Mouse (Mus musculus) forebrain, embryonic 10.5 days (tissue): ENCODE measurements at regions not wholly inside any gene's neighbourhood (a gene's known extent, or its start where the extent isn't known, plus 50 kb on each side); places are given as distances from the start of the nearest gene placed in this dataset.
A peak's percentile ranks its signal among the peaks of the same experiment; 100 is the strongest.

Experiments
- DNase-seq: peaks from one replicate; pipeline ENCODE4 v3.0.0-alpha.2; 2017; ENCODE audit warnings: low spot score; ENCODE audit errors: extremely low spot score
- H3K27ac ChIP-seq: fragments of 300-500 bp; sonication (generic); 2 replicates; pipeline ENCODE4 v1.5.1; 2016; ENCODE audit warnings: mild to moderate bottlenecking
- H3K27me3 ChIP-seq: fragments of 300-500 bp; sonication (generic); 2 replicates; pipeline ENCODE4 v1.6.1; 2016; ENCODE audit warnings: mild to moderate bottlenecking; ENCODE audit not compliant: poor library complexity, severe bottlenecking
- H3K36me3 ChIP-seq: fragments of 300-500 bp; sonication (generic); replicated peaks from 2 replicates; pipeline ENCODE4 v1.6.1; 2016; ENCODE audit warnings: mild to moderate bottlenecking, moderate library complexity
- H3K4me1 ChIP-seq: fragments of 300-500 bp; sonication (generic); 2 replicates; pipeline ENCODE4 v1.6.1; 2016
- H3K4me3 ChIP-seq: fragments of 300-500 bp; sonication (generic); 2 replicates; pipeline ENCODE4 v1.5.1; 2016; ENCODE audit warnings: mild to moderate bottlenecking, moderate library complexity
- H3K9me3 ChIP-seq: fragments of 300-500 bp; sonication (generic); 2 replicates; pipeline ENCODE4 v1.6.1; 2016; ENCODE audit warnings: mild to moderate bottlenecking, moderate library complexity
- WGBS: fragments of 180-500 bp; shearing (Covaris S2); methylation state at CpG from one replicate; pipeline ENCODE4 v1.1.7; 2016; 5-methylcytosine and 5-hydroxymethylcytosine counted together

GRCm38 (mm10) chr2:124718985-124719384 is 348.9 kb upstream of the Slc24a5 start:
- H3K36me3 ChIP-seq = no peaks in the 10 kb centered on the region
- H3K27ac ChIP-seq = 0 out of 2 replicates have a peak overlapping the region, but pooled peaks have one; percentile 1
- no peaks in the 10 kb centered on the region for H3K9me3 ChIP-seq
- H3K27me3 ChIP-seq = no peaks in the 10 kb centered on the region
- no peak overlapping the region for H3K4me3 ChIP-seq
- WGBS = 87% methylated on average over 9 of the region's 9 CpGs
- DNase-seq = no peak
- H3K4me1 ChIP-seq = no peaks in the 10 kb centered on the region

- WGBS = 84% methylated on average over 14 of the region's 14 CpGs
Measured at GRCm38 (mm10) chr2:124719820-124720478, 348.0 kb upstream of the Slc24a5 start.

GRCm38 (mm10) chr2:124720593-124721445 is 347.1 kb upstream of the Slc24a5 start:
- WGBS = 83% methylated on average over 14 of the region's 14 CpGs
- H3K27me3 ChIP-seq = no peaks in the 10 kb centered on the region

More at GRCm38 (mm10) chr2:124719820-124720478, 348.0 kb upstream of the Slc24a5 start:
- Histone ChIP-seq H3K9me3 (no peaks in the 10 kb centered on the region), H3K27me3 (no peaks in the 10 kb centered on the region), H3K4me1 (no peaks in the 10 kb centered on the region), H3K4me3 (no peak overlapping the region), H3K36me3 (no peaks in the 10 kb centered on the region), H3K27ac (0 out of 2 replicates have a peak overlapping the region, but pooled peaks have one; percentile 11)
- no peak for DNase-seq

GRCm38 (mm10) chr2:124724171-124724570 is 343.8 kb upstream of the Slc24a5 start:
- no peak overlapping the region for H3K27ac ChIP-seq
- 81% methylated on average over 4 of the region's 4 CpGs for WGBS
- DNase-seq = no peak
- H3K9me3 ChIP-seq = no peaks in the 10 kb centered on the region
- no peaks in the 10 kb centered on the region for H3K27me3 ChIP-seq
- no peaks in the 10 kb centered on the region; the same call in 1 of the 2 replicates for H3K4me1 ChIP-seq
- H3K4me3 ChIP-seq = no peak overlapping the region
- no peaks in the 10 kb centered on the region for H3K36me3 ChIP-seq

More at GRCm38 (mm10) chr2:124720593-124721445, 347.1 kb upstream of the Slc24a5 start:
- Histone ChIP-seq H3K4me1 (no peaks in the 10 kb centered on the region; the same call in 1 of the 2 replicates), H3K36me3 (no peaks in the 10 kb centered on the region), H3K4me3 (no peak overlapping the region), H3K27ac (no peak overlapping the region), H3K9me3 (no peaks in the 10 kb centered on the region)
- no peak for DNase-seq

- Histone ChIP-seq H3K27me3 (no peaks in the 10 kb centered on the region), H3K27ac (no peak overlapping the region), H3K4me1 (no peaks in the 10 kb centered on the region; the same call in 1 of the 2 replicates), H3K36me3 (no peaks in the 10 kb centered on the region), H3K9me3 (no peaks in the 10 kb centered on the region), H3K4me3 (no peak overlapping the region)
- no peak for DNase-seq
- 74% methylated on average over 5 of the region's 5 CpGs for WGBS
Measured at GRCm38 (mm10) chr2:124724827-124725480, 343.0 kb upstream of the Slc24a5 start.

- no peaks in the 10 kb centered on the region for H3K27me3 ChIP-seq
- no peaks in the 10 kb centered on the region; the same call in 1 of the 2 replicates for H3K4me1 ChIP-seq
- no peaks in the 10 kb centered on the region for H3K36me3 ChIP-seq
- H3K27ac ChIP-seq = no peak overlapping the region
- no peak for DNase-seq
- H3K4me3 ChIP-seq = no peak overlapping the region
- H3K9me3 ChIP-seq = no peaks in the 10 kb centered on the region
- WGBS = 89% methylated on average over 5 of the region's 5 CpGs
Measured at GRCm38 (mm10) chr2:124727979-124728378, 339.9 kb upstream of the Slc24a5 start.

GRCm38 (mm10) chr2:124732593-124732992 is 335.3 kb upstream of the Slc24a5 start:
- Histone ChIP-seq H3K4me3 (no peak overlapping the region), H3K4me1 (no peaks in the 10 kb centered on the region), H3K36me3 (no peaks in the 10 kb centered on the region), H3K27me3 (no peaks in the 10 kb centered on the region), H3K27ac (no peak overlapping the region), H3K9me3 (no peaks in the 10 kb centered on the region)
- DNase-seq = no peak
- WGBS = 79% methylated on average over 2 of the region's 2 CpGs

GRCm38 (mm10) chr2:124740848-124741247 is 327.1 kb upstream of the Slc24a5 start:
- H3K36me3 ChIP-seq = no peaks in the 10 kb centered on the region
- H3K4me1 ChIP-seq = 0 out of 2 replicates have a peak, but pooled peaks cover 3% of the 10 kb centered on the region
- 0 out of 2 replicates have a peak overlapping the region, but pooled peaks have one; percentile 15 for H3K27ac ChIP-seq
- H3K9me3 ChIP-seq = no peaks in the 10 kb centered on the region
- no peak overlapping the region for H3K4me3 ChIP-seq
- H3K27me3 ChIP-seq = no peaks in the 10 kb centered on the region
- no peak for DNase-seq
- WGBS = 65% methylated on average over 13 of the region's 13 CpGs

GRCm38 (mm10) chr2:124742964-124743363 is 325.0 kb upstream of the Slc24a5 start:
- DNase-seq = no peak
- H3K4me3 ChIP-seq = no peak overlapping the region
- 0 out of 2 replicates have a peak, but pooled peaks cover 3% of the 10 kb centered on the region for H3K4me1 ChIP-seq
- H3K36me3 ChIP-seq = no peaks in the 10 kb centered on the region
- H3K27ac ChIP-seq = no peak overlapping the region
- WGBS = 86% methylated on average over 2 of the region's 2 CpGs
- no peaks in the 10 kb centered on the region for H3K27me3 ChIP-seq
- H3K9me3 ChIP-seq = no peaks in the 10 kb centered on the region

GRCm38 (mm10) chr2:124745045-124745444 is 322.9 kb upstream of the Slc24a5 start:
- DNase-seq = no peak
- H3K9me3 ChIP-seq = no peaks in the 10 kb centered on the region
- no peak overlapping the region for H3K4me3 ChIP-seq
- 88% methylated on average over 2 of the region's 2 CpGs for WGBS
- H3K36me3 ChIP-seq = no peaks in the 10 kb centered on the region
- no peaks in the 10 kb centered on the region for H3K27me3 ChIP-seq
- 0 out of 2 replicates have a peak, but pooled peaks cover 3% of the 10 kb centered on the region for H3K4me1 ChIP-seq
- H3K27ac ChIP-seq = no peak overlapping the region

- Histone ChIP-seq H3K4me3 (no peak overlapping the region), H3K9me3 (no peaks in the 10 kb centered on the region), H3K27me3 (no peaks in the 10 kb centered on the region), H3K4me1 (0 out of 2 replicates have a peak, but pooled peaks cover 3% of the 10 kb centered on the region), H3K36me3 (no peaks in the 10 kb centered on the region), H3K27ac (no peak overlapping the region)
- WGBS = 92% methylated on average over 1 of the region's 1 CpGs
- DNase-seq = no peak
Measured at GRCm38 (mm10) chr2:124747119-124747518, 320.8 kb upstream of the Slc24a5 start.

GRCm38 (mm10) chr2:124747627-124748026 is 320.3 kb upstream of the Slc24a5 start:
- no peak overlapping the region for H3K4me3 ChIP-seq
- no peaks in the 10 kb centered on the region for H3K27me3 ChIP-seq
- no peaks in the 10 kb centered on the region for H3K36me3 ChIP-seq
- H3K9me3 ChIP-seq = no peaks in the 10 kb centered on the region
- no peak overlapping the region for H3K27ac ChIP-seq
- WGBS = 87% methylated on average over 4 of the region's 4 CpGs
- H3K4me1 ChIP-seq = 0 out of 2 replicates have a peak, but pooled peaks cover 3% of the 10 kb centered on the region
- DNase-seq = no peak
